Mouse (Mus musculus): ENCODE measurements around the gene Dgki.
"Not testable (repeated sequence)": the region's sequence is repeated elsewhere in the genome, so short reads cannot be mapped to it uniquely, and the experiment has no call there.

The Dgki gene

DNA sequence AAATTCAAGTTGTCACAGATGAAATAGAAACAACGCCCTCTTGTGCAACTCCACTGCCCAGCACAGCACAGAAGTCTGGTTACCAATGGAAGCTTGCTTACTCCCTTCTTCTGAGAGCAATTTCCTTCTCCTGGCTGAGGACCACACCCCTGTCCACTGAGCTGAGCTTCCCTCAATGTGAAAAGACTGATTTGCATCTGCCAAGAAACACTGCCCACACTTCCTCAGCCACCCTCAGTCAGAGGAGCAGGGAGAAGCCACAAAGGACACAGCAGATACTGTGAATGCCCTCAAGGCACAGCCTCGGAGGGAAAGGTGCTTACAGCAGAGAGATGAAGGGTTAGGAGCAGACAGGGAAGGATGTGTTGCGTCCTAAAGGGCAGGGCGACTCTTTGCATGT lies 149.9 kb downstream of the Dgki start:
- DNase-seq (ENCODE audit: inconsistent ontology term): no peak

DNA sequence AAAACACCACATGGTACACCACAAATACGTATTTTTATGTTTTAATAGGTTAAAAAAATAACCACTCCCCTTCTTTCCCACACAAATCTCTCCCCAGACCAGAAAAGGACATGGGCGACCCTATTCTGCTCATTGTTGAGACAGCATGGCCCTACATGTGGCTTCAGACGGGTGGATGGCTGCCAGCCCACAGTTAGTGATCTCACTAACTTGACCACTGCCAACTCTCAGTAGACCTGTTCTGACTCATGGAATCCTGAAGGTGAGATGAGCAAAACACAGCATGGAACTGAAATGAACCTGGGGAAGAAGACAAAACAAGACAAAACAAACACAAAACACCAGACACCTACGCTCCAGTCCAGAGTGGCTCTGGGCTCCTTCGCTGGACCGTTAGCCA lies 150.8 kb downstream of the Dgki start:
- no peak for DNase-seq (ENCODE audit: inconsistent ontology term)

GRCm38 (mm10) chr6:37147431-37148022 lies 152.5 kb downstream of the Dgki start:
- DNase-seq (ENCODE audit: inconsistent ontology term): no peak

DNA sequence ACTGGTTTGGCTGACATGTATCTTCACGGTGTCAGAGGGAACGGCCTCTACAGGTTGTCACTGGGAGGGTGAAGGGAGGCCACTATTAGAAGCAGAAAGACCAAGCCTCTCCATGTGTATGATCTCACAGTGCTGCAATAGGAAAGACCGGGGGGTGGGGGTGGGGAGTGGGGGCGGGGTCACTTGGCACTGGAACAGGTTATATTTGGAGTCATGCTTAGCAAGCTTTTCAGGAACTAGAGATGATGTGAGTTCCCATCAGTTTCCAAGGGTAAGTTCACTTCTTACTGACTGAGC lies 156.2 kb downstream of the Dgki start:
- DNase-seq (ENCODE audit: inconsistent ontology term): no peak

DNA sequence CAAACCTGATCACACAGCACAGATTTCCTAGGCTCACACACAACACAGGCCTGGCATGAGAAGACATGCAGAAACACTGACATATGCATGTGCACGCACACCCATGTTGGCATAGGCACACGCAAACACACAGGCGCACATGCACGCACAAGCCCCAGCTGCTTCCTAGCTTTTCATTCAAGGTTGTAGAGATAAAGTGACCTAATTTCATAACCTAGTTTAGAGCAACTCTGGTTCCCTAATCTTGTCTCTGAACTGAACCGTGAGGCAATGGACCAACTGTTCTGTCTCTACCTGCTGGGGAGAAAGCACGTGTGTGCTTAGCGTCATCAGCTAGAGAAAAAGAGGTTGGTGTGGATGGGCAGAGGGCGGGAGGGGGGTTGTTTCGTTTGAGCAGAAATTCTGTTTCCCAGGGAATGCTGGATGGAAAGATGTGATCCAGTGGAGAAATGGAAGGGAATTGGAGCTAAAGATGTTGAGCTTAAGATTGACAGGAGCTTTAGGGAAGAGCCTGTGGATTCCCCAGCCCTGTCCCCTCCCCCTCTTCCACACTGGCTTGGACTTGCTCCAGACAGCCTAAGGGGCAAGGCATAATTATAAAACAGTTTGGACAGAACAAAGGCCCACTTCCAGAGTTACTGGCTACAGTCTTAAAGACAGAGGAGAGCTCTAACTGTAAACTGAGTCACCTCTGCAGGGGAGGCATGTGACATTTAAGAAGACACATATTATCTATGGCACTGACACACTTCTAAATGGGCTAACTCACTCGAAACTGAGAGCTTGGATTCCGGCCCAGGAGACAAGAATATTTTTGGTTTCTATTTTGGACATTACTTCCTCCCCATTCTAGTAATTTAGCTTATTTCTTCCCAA lies 156.8 kb downstream of the Dgki start:
- peak; percentile 46 for DNase-seq (ENCODE audit: inconsistent ontology term)

- DNase-seq (ENCODE audit: inconsistent ontology term): no peak
Measured at GRCm38 (mm10) chr6:37138816-37139215, 161.2 kb downstream of the Dgki start.

DNA sequence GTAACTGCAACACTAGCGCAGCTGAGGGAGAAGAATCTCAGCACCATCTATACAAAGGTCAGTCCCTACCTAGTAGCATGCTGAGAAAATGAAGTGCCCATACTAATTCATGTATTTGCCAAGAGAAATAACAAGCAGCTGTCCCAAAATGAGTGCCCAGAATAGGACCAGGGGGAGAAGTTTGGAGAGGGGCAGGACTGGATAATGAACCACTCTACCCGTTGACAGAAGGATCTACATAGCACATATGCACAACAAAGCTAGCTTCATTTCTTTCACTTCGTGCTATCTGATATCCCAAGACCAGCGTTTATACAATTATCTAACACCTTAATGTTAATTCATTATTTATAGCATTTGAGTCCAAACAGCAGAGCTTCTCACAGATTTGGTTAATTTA lies 168.7 kb downstream of the Dgki start:
- DNase-seq (ENCODE audit: inconsistent ontology term): no peak

DNA sequence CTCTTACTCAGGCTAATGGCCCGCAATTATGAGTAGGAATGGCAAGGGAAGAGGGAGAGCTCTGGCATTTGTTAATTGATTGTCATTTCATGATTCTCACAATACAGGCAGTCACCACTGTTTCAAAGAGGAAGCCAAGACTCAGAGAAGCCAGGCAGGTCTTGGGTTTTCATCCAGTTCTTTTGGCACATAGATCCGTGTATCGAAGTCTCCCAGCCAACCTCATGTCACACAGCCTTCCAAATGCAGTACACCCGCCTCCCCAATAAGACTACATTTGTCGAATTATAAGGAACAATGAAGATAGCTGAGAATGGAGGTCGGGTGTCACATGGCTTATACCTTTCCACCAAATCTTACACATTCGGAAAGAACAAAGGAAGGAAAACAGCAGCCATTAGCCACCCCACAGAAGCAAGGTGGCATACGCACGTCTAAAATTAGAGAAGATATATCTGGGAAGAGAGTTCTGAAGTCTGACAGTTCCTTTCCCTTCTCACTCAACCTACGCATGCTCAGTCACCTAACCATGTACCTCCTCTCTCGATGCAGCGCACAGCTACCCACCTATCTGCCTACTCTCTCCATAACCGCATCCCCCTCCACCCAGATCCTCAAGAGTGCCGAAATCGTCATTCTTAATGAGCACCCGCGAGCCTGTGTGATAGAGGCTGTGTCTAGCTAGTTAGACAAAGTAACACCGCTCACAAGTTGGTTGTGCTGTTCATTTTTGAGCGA lies 179.4 kb downstream of the Dgki start:
- peak; percentile 63 for DNase-seq (ENCODE audit: inconsistent ontology term)

- no peak for DNase-seq (ENCODE audit: inconsistent ontology term)
Measured at GRCm38 (mm10) chr6:37119205-37119604, 180.8 kb downstream of the Dgki start.

DNA sequence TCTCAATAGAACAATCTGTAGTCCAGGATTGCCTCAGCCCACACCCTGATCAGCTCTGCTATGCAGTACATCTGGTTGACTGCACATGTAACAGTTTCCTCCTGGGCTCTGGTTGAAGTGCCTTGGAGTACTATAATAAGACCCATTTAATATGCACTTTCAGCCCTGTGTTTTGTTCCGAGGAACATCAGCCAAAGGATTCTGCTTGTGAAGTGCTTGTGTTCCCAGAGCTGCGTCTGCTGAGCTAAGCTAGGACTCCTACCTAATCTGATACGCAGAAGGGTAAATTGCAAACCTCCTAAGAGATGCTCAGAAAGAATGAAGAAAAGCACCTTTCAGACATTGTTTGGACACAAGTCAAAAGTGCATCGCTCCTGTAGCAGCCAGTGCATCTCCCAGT lies 186.9 kb downstream of the Dgki start:
- no peak for DNase-seq (ENCODE audit: inconsistent ontology term)

- not testable (repeated sequence) for DNase-seq (ENCODE audit: inconsistent ontology term)
Measured at GRCm38 (mm10) chr6:37106236-37106635, 193.7 kb downstream of the Dgki start.

- DNase-seq (ENCODE audit: inconsistent ontology term): no peak
Measured at GRCm38 (mm10) chr6:37100413-37100812, 199.6 kb downstream of the Dgki start.

- peak; percentile 72 for DNase-seq (ENCODE audit: inconsistent ontology term)
Measured at GRCm38 (mm10) chr6:37097356-37098155, 202.4 kb downstream of the Dgki start.

DNA sequence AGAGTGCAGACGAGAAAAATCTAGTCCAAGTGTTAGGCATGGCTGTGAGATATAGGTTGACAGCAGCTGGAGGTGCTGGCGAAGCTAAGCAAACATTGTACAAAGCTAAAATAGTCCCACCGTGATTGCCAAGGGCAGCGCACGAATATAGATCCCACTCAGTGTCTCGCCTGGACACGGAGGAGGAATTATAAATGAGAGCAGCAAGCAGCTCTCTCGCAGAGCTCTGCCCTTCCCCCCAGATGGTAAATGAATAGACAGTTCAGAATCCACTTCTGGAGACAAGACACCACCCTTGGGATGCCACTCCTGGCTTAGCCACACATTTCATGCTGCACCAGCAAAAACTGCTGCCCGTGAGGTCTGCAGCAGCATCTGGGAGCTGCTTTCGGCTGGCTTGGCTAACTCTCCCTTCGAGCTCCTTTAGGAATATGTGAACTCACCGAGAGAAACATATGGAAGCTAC lies 203.1 kb downstream of the Dgki start:
- no peak for DNase-seq (ENCODE audit: inconsistent ontology term)

DNA sequence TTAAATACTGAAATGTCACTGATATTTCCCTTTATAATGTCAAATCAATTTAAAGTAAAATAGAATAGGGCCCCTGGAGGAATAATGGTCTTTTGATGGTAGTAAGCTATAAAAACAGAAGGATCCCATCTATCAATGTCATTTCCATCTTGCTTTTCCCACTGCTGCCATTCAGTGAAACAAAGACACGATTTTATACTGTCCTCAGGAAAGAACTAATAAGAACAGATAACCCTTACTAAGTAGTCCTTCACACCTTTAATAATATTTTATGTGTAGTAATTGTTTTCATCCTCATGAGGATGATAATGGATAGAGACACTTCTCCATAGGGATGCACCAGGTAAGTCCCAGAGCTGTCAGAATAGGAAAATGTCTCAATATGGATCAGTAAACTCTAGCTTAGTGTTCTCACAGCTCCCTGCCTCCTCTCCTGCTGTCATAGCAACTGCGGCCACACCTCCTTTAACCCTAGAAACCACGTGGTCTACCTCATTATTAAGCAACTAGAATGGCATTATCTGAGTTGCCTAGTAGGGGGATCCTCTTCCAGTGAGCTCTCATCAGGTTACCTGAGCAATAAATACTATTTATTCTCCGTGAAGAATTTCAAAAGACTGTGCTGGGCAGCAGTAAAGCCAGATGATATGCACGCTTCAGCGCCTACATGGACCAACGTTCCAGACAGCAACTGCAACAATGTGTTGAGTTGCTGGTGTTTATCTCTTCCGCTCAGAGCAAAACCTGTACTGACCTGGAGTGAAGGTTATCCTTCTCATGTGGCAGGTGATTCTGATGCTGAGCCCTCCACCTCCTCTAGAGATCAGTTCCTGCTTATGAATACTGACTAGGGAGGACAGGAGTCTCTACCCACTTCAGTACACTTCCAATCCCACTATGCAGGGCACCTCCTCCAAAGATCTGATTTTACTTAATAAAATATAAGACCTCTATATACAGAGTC lies 210.6 kb downstream of the Dgki start:
- no peak for DNase-seq (ENCODE audit: inconsistent ontology term)

DNA sequence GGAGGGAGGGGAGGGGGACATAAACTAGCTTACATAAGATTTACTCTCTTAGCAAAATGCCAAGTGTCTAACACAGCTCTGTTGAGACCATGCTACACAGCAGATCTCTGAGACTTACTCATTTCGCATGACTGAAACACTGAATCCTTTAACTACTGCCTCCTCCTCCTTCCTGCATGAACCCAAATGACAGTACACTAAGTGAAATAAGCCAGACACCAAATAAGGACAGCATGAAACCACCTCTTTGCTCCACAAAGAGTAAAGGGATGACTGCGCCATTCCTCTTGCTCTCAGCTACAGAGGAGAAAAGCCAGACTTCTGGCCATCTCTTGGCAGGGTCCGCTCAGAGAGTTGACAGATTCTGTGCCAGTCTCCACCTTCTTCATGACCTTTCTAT lies 217.0 kb downstream of the Dgki start:
- no peak for DNase-seq (ENCODE audit: inconsistent ontology term)

GRCm38 (mm10) chr6:37072401-37073016 lies 227.5 kb downstream of the Dgki start:
- no peak for DNase-seq (ENCODE audit: inconsistent ontology term)

DNA sequence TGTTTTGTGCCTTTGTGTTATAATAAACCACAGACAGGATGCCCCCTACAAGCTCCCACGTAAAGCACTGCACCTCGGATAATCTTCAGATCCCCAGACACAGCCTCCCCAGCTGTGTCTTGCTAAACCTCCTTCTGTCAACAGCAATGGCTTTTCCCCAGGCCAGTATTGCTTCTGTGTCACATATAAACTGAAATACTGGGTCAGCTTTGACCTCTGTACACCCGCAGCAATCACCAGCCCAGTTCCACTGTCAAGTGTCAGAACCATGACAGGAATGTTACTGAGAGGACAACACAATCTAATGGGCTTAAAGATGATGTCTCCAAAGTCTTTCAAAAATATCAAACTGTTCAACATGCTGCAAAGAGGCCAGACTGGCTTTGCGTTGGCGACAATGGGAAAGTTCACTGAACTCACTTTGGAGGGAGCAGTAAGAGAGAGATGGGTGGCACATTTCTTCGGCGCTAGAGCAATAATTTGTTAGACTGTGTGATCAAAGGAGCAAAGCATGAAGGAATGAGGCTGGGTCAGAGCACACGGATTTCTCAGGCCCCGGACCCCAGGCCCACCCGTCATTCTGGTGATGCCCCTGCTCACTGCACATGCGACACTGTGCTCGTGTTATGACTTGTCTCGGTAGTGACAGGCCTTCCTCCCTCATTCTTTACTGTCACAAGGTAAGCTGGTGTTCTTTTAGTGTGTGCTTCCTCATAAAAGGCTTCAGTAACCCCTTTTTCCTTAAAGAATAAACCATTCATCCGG lies 230.0 kb downstream of the Dgki start:
- DNase-seq (ENCODE audit: inconsistent ontology term): no peak

- DNase-seq (ENCODE audit: inconsistent ontology term): no peak
Measured at GRCm38 (mm10) chr6:37068737-37069136, 231.2 kb downstream of the Dgki start.

DNA sequence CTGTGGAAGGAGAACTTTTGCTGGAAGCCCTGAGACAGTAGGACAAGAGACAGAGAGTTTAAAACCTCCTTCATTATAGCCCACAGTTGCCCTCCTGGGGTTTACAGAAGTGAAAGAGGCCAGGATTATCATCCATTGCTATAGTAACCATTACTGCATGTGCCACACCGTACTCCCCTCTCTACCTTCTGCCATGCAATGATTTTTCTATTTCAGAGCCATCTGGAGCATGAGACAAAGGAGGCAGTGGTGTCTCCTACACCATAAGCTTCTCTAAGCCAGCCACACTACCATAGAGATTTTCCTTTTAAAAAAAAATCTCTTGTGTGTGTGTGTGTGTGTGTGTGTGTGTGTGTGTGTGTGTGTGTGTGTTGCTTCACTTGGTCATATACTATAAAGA lies 232.6 kb downstream of the Dgki start:
- DNase-seq (ENCODE audit: inconsistent ontology term): no peak

All from Muller cell, postnatal 12 days (primary cell).